24 mouse cellular contexts compared by ENCODE assay signal in genomic region chr3:138977413-138977812, GRCm38 (mm10).
DNase-seq lines count a peak whose midpoint lies in the region; ATAC-seq and TF ChIP-seq lines count a peak whose summit lies in the region.
"Had no signal": no experiment of that assay in that cellular context is flagged by ENCODE, and none has a peak within 500 bp of the region (broad histone marks: within the 10 kb centered on the region; RNA-seq: fewer than 3 reads in every experiment).

No protein-coding gene starts in this region.

- no peak overlapping the region for H3K4me2 ChIP-seq in heart, postnatal 0 days (ENCODE audit: low read depth, low read length)
- H3K4me2 ChIP-seq in lung, embryonic 14.5 days, result no peak overlapping the region
- no peak overlapping the region for H3K4me2 ChIP-seq in stomach, postnatal 0 days (replicated peaks; ENCODE audit: low read depth)
- H3K4me2 ChIP-seq in forebrain, postnatal 0 days (ENCODE audit: low read depth), result no peak overlapping the region
- H3K4me2 ChIP-seq: embryonic facial prominence, embryonic 13.5 days; forebrain, embryonic 12.5 days; hindbrain, embryonic 13.5 days had no signal

- H3K4me3 ChIP-seq in heart, postnatal 0 days (ENCODE audit: low read depth, low read length), result no peak overlapping the region
- H3K4me3 ChIP-seq in heart, adult 2 months, result no peak overlapping the region
- H3K4me3 ChIP-seq in lung, embryonic 14.5 days (ENCODE audit: low read depth, low read length), result no peak overlapping the region
- H3K4me3 ChIP-seq in stomach, postnatal 0 days (ENCODE audit: low read depth, low read length), result no peak overlapping the region
- H3K4me3 ChIP-seq in forebrain, postnatal 0 days (ENCODE audit: low read depth, low read length), result no peak overlapping the region
- H3K4me3 ChIP-seq: embryonic facial prominence, embryonic 13.5 days; forebrain, embryonic 12.5 days; heart, embryonic 10.5 days; hindbrain, embryonic 13.5 days had no signal

- no peak for ATAC-seq in heart, postnatal 0 days (ENCODE audit: insufficient read depth, low read depth)
- ATAC-seq in lung, embryonic 14.5 days (ENCODE audit: insufficient read depth), result no peak
- ATAC-seq in stomach, postnatal 0 days (ENCODE audit: low FRiP score, low TSS enrichment), result no peak
- ATAC-seq in forebrain, postnatal 0 days, result no peak
- ATAC-seq: activated CD4-positive, CD25-positive, alpha-beta regulatory T cell, adult 4 months; forebrain, embryonic 16.5 days; hindbrain, postnatal 0 days; Patski had no signal

- no peak for DNase-seq in heart, postnatal 0 days (ENCODE audit: low spot score)
- no peak for DNase-seq in heart, adult 2 months
- peak; percentile 3 for DNase-seq in lung, embryonic 14.5 days
- DNase-seq in lung, postnatal 10 days, result no peak
- DNase-seq in 416B (ENCODE audit: low read depth), result peak; percentile 11
- no peak for DNase-seq in stomach, postnatal 0 days (ENCODE audit: low spot score)
- no peak for DNase-seq in forebrain, postnatal 0 days
- DNase-seq: adrenal gland, adult 2 months; adrenal gland, postnatal 25 days; cerebellum, adult 18-20 months; cerebellum, adult 9-11 months; cerebellum, postnatal 36 days; gastrocnemius, postnatal 36 days; heart, adult 11 months; heart, postnatal 14 days had no signal

- WGBS in heart, postnatal 0 days, result 93% methylated on average over 1 of the region's 1 CpGs
- 94% methylated on average over 1 of the region's 1 CpGs for WGBS in heart, adult 2 months
- WGBS in lung, embryonic 14.5 days, result 95% methylated on average over 1 of the region's 1 CpGs
- WGBS in stomach, postnatal 0 days, result 94% methylated on average over 1 of the region's 1 CpGs
- 96% methylated on average over 1 of the region's 1 CpGs for WGBS in forebrain, postnatal 0 days

- no peak overlapping the region for H3K9ac ChIP-seq in heart, postnatal 0 days (replicated peaks; ENCODE audit: low read depth, low read length)
- H3K9ac ChIP-seq in heart, adult 2 months (ENCODE audit: low read depth, low read length), result no peak overlapping the region
- no peak overlapping the region for H3K9ac ChIP-seq in lung, embryonic 14.5 days
- no peak overlapping the region for H3K9ac ChIP-seq in stomach, postnatal 0 days (ENCODE audit: low read length)
- H3K9ac ChIP-seq in forebrain, postnatal 0 days, result no peak overlapping the region
- H3K9ac ChIP-seq: embryonic facial prominence, embryonic 13.5 days; forebrain, embryonic 12.5 days; hindbrain, embryonic 13.5 days had no signal

- no peak for TF ChIP-seq POLR2A in heart, adult 2 months (IDR thresholded peaks at IDR 0.05; ENCODE audit: insufficient read depth, low read depth, low read length)

- no peaks in the 10 kb centered on the region for H3K4me1 ChIP-seq in heart, postnatal 0 days (ENCODE audit: control insufficient read depth, insufficient read depth)
- no peaks in the 10 kb centered on the region for H3K4me1 ChIP-seq in heart, adult 2 months (ENCODE audit: control insufficient read depth, insufficient read depth, low read length)
- H3K4me1 ChIP-seq in lung, embryonic 14.5 days (ENCODE audit: insufficient read depth), result no peaks in the 10 kb centered on the region
- H3K4me1 ChIP-seq in stomach, postnatal 0 days (replicated peaks; ENCODE audit: control insufficient read depth, insufficient read depth), result no peaks in the 10 kb centered on the region
- H3K4me1 ChIP-seq in forebrain, postnatal 0 days (ENCODE audit: insufficient read depth), result no peaks in the 10 kb centered on the region
- H3K4me1 ChIP-seq: embryonic facial prominence, embryonic 13.5 days; forebrain, embryonic 12.5 days; hindbrain, embryonic 13.5 days had no signal

- no peaks in the 10 kb centered on the region for H3K9me3 ChIP-seq in heart, postnatal 0 days (replicated peaks; ENCODE audit: control insufficient read depth, low read length)
- H3K9me3 ChIP-seq in lung, embryonic 14.5 days (ENCODE audit: low read depth, low read length), result no peaks in the 10 kb centered on the region
- H3K9me3 ChIP-seq in stomach, postnatal 0 days (ENCODE audit: control insufficient read depth, low read length), result no peaks in the 10 kb centered on the region
- H3K9me3 ChIP-seq in forebrain, postnatal 0 days (ENCODE audit: low read length), result no peaks in the 10 kb centered on the region
- H3K9me3 ChIP-seq: forebrain, embryonic 12.5 days; G1E; heart, embryonic 10.5 days; hindbrain, embryonic 13.5 days had no signal

- intact Hi-C loops in heart, adult 2 months (cut with DNase I), result no loop called here

- no peak for TF ChIP-seq EP300 in heart, postnatal 0 days (IDR thresholded peaks at IDR 0.05; ENCODE audit: low read depth)
- no peak for TF ChIP-seq EP300 in heart, adult 2 months (IDR thresholded peaks at IDR 0.05; ENCODE audit: insufficient read depth, low read depth, low read length)
- TF ChIP-seq EP300 in stomach, postnatal 0 days (optimal IDR thresholded peaks at IDR 0.05), result no peak

- H3K27ac ChIP-seq in heart, postnatal 0 days (ENCODE audit: low read depth), result no peak overlapping the region
- no peak overlapping the region for H3K27ac ChIP-seq in heart, adult 2 months
- no peak overlapping the region for H3K27ac ChIP-seq in lung, embryonic 14.5 days (ENCODE audit: low read depth)
- no peak overlapping the region for H3K27ac ChIP-seq in stomach, postnatal 0 days (replicated peaks)
- no peak overlapping the region for H3K27ac ChIP-seq in forebrain, postnatal 0 days (ENCODE audit: low read depth, low read length)
- H3K27ac ChIP-seq: embryonic facial prominence, embryonic 13.5 days; forebrain, embryonic 12.5 days; heart, embryonic 10.5 days; hindbrain, embryonic 13.5 days; hindbrain, postnatal 0 days had no signal

- H3K79me2 ChIP-seq in heart, adult 2 months (replicated peaks; ENCODE audit: control insufficient read depth, insufficient read depth, low read length), result no peaks in the 10 kb centered on the region

- peaks cover 6% of the 10 kb centered on the region; the same call in 1 of the 2 replicates for H3K36me3 ChIP-seq in heart, postnatal 0 days (replicated peaks; ENCODE audit: control insufficient read depth, insufficient read depth, low read length)
- no peaks in the 10 kb centered on the region; the same call in 1 of the 2 replicates for H3K36me3 ChIP-seq in heart, adult 2 months (ENCODE audit: control insufficient read depth, insufficient read depth, low read length)
- peaks cover 18% of the 10 kb centered on the region; the same call in 1 of the 2 replicates for H3K36me3 ChIP-seq in lung, embryonic 14.5 days (ENCODE audit: insufficient read depth)
- no peaks in the 10 kb centered on the region for H3K36me3 ChIP-seq in stomach, postnatal 0 days (ENCODE audit: control insufficient read depth, insufficient read depth, low read length)
- H3K36me3 ChIP-seq in forebrain, postnatal 0 days (ENCODE audit: insufficient read depth), result peaks cover 3% of the 10 kb centered on the region; the same call in 1 of the 2 replicates

- H3K27me3 ChIP-seq in heart, postnatal 0 days (ENCODE audit: control insufficient read depth, insufficient read depth, low read length), result no peaks in the 10 kb centered on the region
- no peaks in the 10 kb centered on the region for H3K27me3 ChIP-seq in heart, adult 2 months (ENCODE audit: control insufficient read depth, insufficient read depth, low read length)
- H3K27me3 ChIP-seq in lung, embryonic 14.5 days (ENCODE audit: insufficient read depth, low read length), result no peaks in the 10 kb centered on the region
- H3K27me3 ChIP-seq in stomach, postnatal 0 days (ENCODE audit: control insufficient read depth, insufficient read depth, low read length), result no peaks in the 10 kb centered on the region
- H3K27me3 ChIP-seq in forebrain, postnatal 0 days (ENCODE audit: insufficient read depth, low read length), result no peaks in the 10 kb centered on the region
- H3K27me3 ChIP-seq: embryonic facial prominence, embryonic 13.5 days; forebrain, embryonic 12.5 days; hindbrain, embryonic 13.5 days; Patski had no signal

- peak; percentile 14; the same call in 1 of the 2 replicates for TF ChIP-seq CTCF in heart, postnatal 0 days (IDR thresholded peaks at IDR 0.05; ENCODE audit: low read depth)
- no peak for TF ChIP-seq CTCF in heart, adult 2 months (IDR thresholded peaks at IDR 0.05)
- no peak for TF ChIP-seq CTCF in lung, embryonic 14.5 days (IDR thresholded peaks at IDR 0.05; ENCODE audit: low read depth)
- peak; percentile 27; the same call in 1 of the 2 replicates for TF ChIP-seq CTCF in stomach, postnatal 0 days (IDR thresholded peaks at IDR 0.05; ENCODE audit: low read depth)
- no peak for TF ChIP-seq CTCF in forebrain, postnatal 0 days (IDR thresholded peaks at IDR 0.05; ENCODE audit: low read depth)

Comparison
In these comparisons a context has a peak if more than half of its experiments do, and no peak if none do; other contexts are left out.
1. DNase-seq: peak in lung, embryonic 14.5 days (single experiment) and 416B (single experiment); none in heart, postnatal 0 days (single experiment), heart, adult 2 months (0 of 2), lung, postnatal 10 days (single experiment), stomach, postnatal 0 days (single experiment) and forebrain, postnatal 0 days (single experiment).
2. CTCF ChIP-seq: peak in heart, postnatal 0 days (single experiment) and stomach, postnatal 0 days (single experiment); none in heart, adult 2 months (single experiment), lung, embryonic 14.5 days (single experiment) and forebrain, postnatal 0 days (single experiment).